In the genomic region with DNA sequence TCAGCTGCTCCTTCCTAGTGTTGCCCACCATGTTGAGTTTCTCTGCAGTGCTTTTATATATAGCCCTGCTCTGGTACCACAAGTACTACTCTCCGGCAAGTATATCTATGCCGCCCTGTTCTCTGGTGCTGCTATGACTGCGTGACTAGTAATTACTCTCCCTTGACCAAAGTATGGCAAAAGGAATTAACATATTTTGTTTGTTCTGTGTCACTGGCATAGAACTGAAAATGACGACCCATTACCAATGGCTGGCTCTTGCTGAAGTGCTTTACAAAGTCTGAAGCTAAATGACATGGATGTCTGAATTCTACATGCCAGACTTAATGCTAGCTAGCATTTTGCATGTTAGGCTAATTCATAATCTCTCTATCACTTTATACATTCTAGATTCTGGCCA, we compare ENCODE assay signal across 30 mouse cellular contexts. TPM values are rescaled to one million over a fixed set of nuclear protein-coding genes. Genes with fewer than 3 reads are reported as not detected.
A peak's percentile ranks its signal among the peaks of the same experiment; 100 is the strongest.
DNase-seq lines count a peak whose midpoint lies in the region; ATAC-seq and TF ChIP-seq lines count a peak whose summit lies in the region.
"Had no signal": no experiment of that assay in that cellular context is flagged by ENCODE, and none has a peak within 500 bp of the region (broad histone marks: within the 10 kb centered on the region; RNA-seq: fewer than 3 reads in every experiment).

No protein-coding gene starts in this region.

- WGBS in heart, embryonic 10.5 days, result 73% methylated on average over 4 of the region's 4 CpGs
- 81% methylated on average over 4 of the region's 4 CpGs for WGBS in liver, embryonic 11.5 days
- WGBS in intestine, embryonic 16.5 days, result 91% methylated on average over 4 of the region's 4 CpGs

- in situ Hi-C loops in ES-E14 (cut with MboI; ENCODE audit: low sequenced_read_pairs in 2 of 2, unreplicated experiment in 2 of 2), result no loop called here

- H3K4me2 ChIP-seq in liver, embryonic 11.5 days, result peak overlapping the region; percentile 87
- H3K4me2 ChIP-seq in intestine, embryonic 16.5 days (ENCODE audit: low read depth, low read length), result no peak overlapping the region
- H3K4me2 ChIP-seq: embryonic facial prominence, embryonic 13.5 days; forebrain, embryonic 13.5 days had no signal

- H3K36me3 ChIP-seq in heart, embryonic 10.5 days, result peaks cover 36% of the 10 kb centered on the region
- peaks cover 13% of the 10 kb centered on the region for H3K36me3 ChIP-seq in liver, embryonic 11.5 days (ENCODE audit: control insufficient read depth, insufficient read depth, low read length)
- H3K36me3 ChIP-seq in ES-E14 (ENCODE audit: control insufficient read depth, insufficient read depth, low read length, poor library complexity, severe bottlenecking), result peaks cover 5% of the 10 kb centered on the region; the same call in 1 of the 2 replicates
- peaks cover 4% of the 10 kb centered on the region; the same call in 1 of the 2 replicates for H3K36me3 ChIP-seq in intestine, embryonic 16.5 days (ENCODE audit: control insufficient read depth, insufficient read depth, low read length)

- H3K4me1 ChIP-seq in heart, embryonic 10.5 days, result peaks cover 13% of the 10 kb centered on the region; the same call in 1 of the 2 replicates
- H3K4me1 ChIP-seq in liver, embryonic 11.5 days (replicated peaks; ENCODE audit: control insufficient read depth, insufficient read depth, low read length), result no peaks in the 10 kb centered on the region; the same call in 1 of the 2 replicates
- H3K4me1 ChIP-seq in ES-E14 (ENCODE audit: control insufficient read depth in 2 of 2, insufficient read depth in 2 of 2, low read length in 2 of 2, poor library complexity in 1 of 2), result no peaks in the 10 kb centered on the region
- 0 out of 2 replicates have a peak, but pooled peaks cover 2% of the 10 kb centered on the region for H3K4me1 ChIP-seq in intestine, embryonic 16.5 days (ENCODE audit: control insufficient read depth, insufficient read depth, low read length)
- H3K4me1 ChIP-seq: neural tube, embryonic 12.5 days had no signal

- no peak for ATAC-seq in liver, embryonic 11.5 days (replicated peaks; ENCODE audit: low FRiP score)
- ATAC-seq in intestine, embryonic 16.5 days, result no peak
- ATAC-seq: CD4-positive, CD25-positive, alpha-beta regulatory T cell, adult 4 months; forebrain, embryonic 13.5 days had no signal

- DNase-seq in heart, embryonic 10.5 days (ENCODE audit: low spot score), result no peak
- DNase-seq in heart, adult 18-20 months, result no peak
- no peak for DNase-seq in liver, embryonic 11.5 days (ENCODE audit: low spot score)
- DNase-seq in liver (no peak), ES-E14 (ENCODE audit: low read depth, low spot score) (no peak)
- no peak for DNase-seq in frontal cortex, postnatal 36 days (ENCODE audit: low spot score in 2 of 2)
- DNase-seq in right cerebral cortex, postnatal 4 days, result no peak
- DNase-seq: adrenal gland, postnatal 10 days; cerebellum, adult 2 months; cerebellum, postnatal 36 days; embryo, embryonic 11 days; kidney, adult 9 months; kidney, postnatal 14 days; lung, adult 2 months; lung, postnatal 14 days; midbrain, embryonic 14.5 days had no signal

- no peak overlapping the region for H3K9ac ChIP-seq in liver, embryonic 11.5 days (ENCODE audit: low read depth, low read length)
- no peak overlapping the region for H3K9ac ChIP-seq in ES-E14 (ENCODE audit: insufficient read depth, low read depth, low read length, poor library complexity, severe bottlenecking)
- no peak overlapping the region for H3K9ac ChIP-seq in intestine, embryonic 16.5 days (ENCODE audit: low read depth, low read length)
- H3K9ac ChIP-seq: embryonic facial prominence, embryonic 13.5 days; forebrain, embryonic 13.5 days; hindbrain, embryonic 13.5 days; neural tube, embryonic 12.5 days had no signal

- no peaks in the 10 kb centered on the region for H3K27me3 ChIP-seq in heart, embryonic 10.5 days (ENCODE audit: insufficient read depth, poor library complexity, severe bottlenecking)
- no peaks in the 10 kb centered on the region for H3K27me3 ChIP-seq in liver, embryonic 11.5 days (replicated peaks; ENCODE audit: control insufficient read depth, insufficient read depth, low read length)
- no peaks in the 10 kb centered on the region for H3K27me3 ChIP-seq in intestine, embryonic 16.5 days (replicated peaks; ENCODE audit: control insufficient read depth, insufficient read depth, low read length)
- H3K27me3 ChIP-seq: embryonic facial prominence, embryonic 13.5 days; forebrain, embryonic 13.5 days had no signal

- no peaks in the 10 kb centered on the region for H3K9me3 ChIP-seq in heart, embryonic 10.5 days
- no peaks in the 10 kb centered on the region for H3K9me3 ChIP-seq in liver, embryonic 11.5 days (ENCODE audit: control insufficient read depth, low read length)
- no peaks in the 10 kb centered on the region for H3K9me3 ChIP-seq in ES-E14 (ENCODE audit: control insufficient read depth, insufficient read depth, low read depth, low read length)
- no peaks in the 10 kb centered on the region for H3K9me3 ChIP-seq in intestine, embryonic 16.5 days (ENCODE audit: control insufficient read depth, low read length)
- H3K9me3 ChIP-seq: embryonic facial prominence, embryonic 13.5 days; forebrain, embryonic 13.5 days; hindbrain, embryonic 13.5 days; limb, embryonic 10.5 days; neural tube, embryonic 12.5 days had no signal

- H3K27ac ChIP-seq in heart, embryonic 10.5 days, result peak overlapping the region; percentile 89
- no peak overlapping the region for H3K27ac ChIP-seq in liver, embryonic 11.5 days (ENCODE audit: low read depth, low read length)
- no peak overlapping the region for H3K27ac ChIP-seq in ES-E14 (ENCODE audit: insufficient read depth, low read depth, low read length, poor library complexity, severe bottlenecking)
- H3K27ac ChIP-seq in intestine, embryonic 16.5 days (ENCODE audit: low read length), result no peak overlapping the region
- H3K27ac ChIP-seq: embryonic facial prominence, embryonic 13.5 days; forebrain, embryonic 13.5 days; hindbrain, embryonic 13.5 days; limb, embryonic 10.5 days; neural tube, embryonic 12.5 days had no signal

- H3K4me3 ChIP-seq in heart, embryonic 10.5 days, result peak overlapping the region; percentile 61
- H3K4me3 ChIP-seq in liver, embryonic 11.5 days (ENCODE audit: low read depth, low read length), result no peak overlapping the region; the same call in 1 of the 2 replicates
- H3K4me3 ChIP-seq in ES-E14 (ENCODE audit: insufficient read depth in 1 of 2, low read depth in 1 of 2, low read length in 2 of 2, poor library complexity in 1 of 2, severe bottlenecking in 1 of 2), result peak overlapping the region; percentile 15 to 63; a peak in 2 of 4 replicates
- H3K4me3 ChIP-seq in intestine, embryonic 16.5 days (ENCODE audit: low read length), result peak overlapping the region; percentile 29
- H3K4me3 ChIP-seq: embryonic facial prominence, embryonic 13.5 days; erythroblast, embryonic 14.5 days; forebrain, embryonic 13.5 days; hindbrain, embryonic 13.5 days; limb, embryonic 10.5 days; neural tube, embryonic 12.5 days had no signal

TF ChIP-seq in ES-E14, 5 proteins besides CTCF, POLR2A, EP300 and RAD21:
- TF ChIP-seq ZC3H11A (IDR thresholded peaks at IDR 0.05; ENCODE audit: borderline replicate concordance, low read depth, low read length) (no peak), ZNF384 (IDR thresholded peaks at IDR 0.05; ENCODE audit: low read depth, low read length) (no peak), HCFC1 (IDR thresholded peaks at IDR 0.05; ENCODE audit: borderline replicate concordance, insufficient read depth, low read length) (no peak), CHD2 (IDR thresholded peaks at IDR 0.05; ENCODE audit: low read depth, low read length) (no peak), MAFK (IDR thresholded peaks at IDR 0.05; ENCODE audit: insufficient read depth, low read depth, low read length) (no peak)

RNA-seq across cellular contexts. Expression of a gene that starts 11.0 kb away (rescaled TPM):
- polyA plus RNA-seq in heart, embryonic 10.5 days (2016; fragmentation: Nextera tagmentation; extraction: Ambion mirVana), result 13.8 and 15.8 TPM in 2 replicates
- 1 to 10 TPM; 6.0 to 6.5 TPM for total RNA-seq in heart, adult 18-20 months (2021)
- polyA plus RNA-seq in liver, embryonic 11.5 days (2014; fragmentation: Nextera tagmentation; extraction: Ambion mirVana), result 6.6 and 9.7 TPM in 2 replicates
- total RNA-seq in ES-E14 (2012; rRNA removed), result 1.7 and 2.9 TPM in 2 replicates
- 8.1 and 11.4 TPM in 2 replicates for polyA plus RNA-seq in intestine, embryonic 16.5 days (2015; fragmentation: Nextera tagmentation; extraction: Ambion mirVana)
- total RNA-seq: liver, adult 2 months; MEL had no signal
- polyA plus RNA-seq: cerebellum, adult 2 months; erythroblast, embryonic 14.5 days; frontal cortex, adult 2 months; gonadal fat pad, adult 2 months; liver, adult 2 months; lung, adult 2 months had no signal

RNA-seq across cellular contexts. Expression of a gene that starts 15.9 kb away (rescaled TPM):
- polyA plus RNA-seq in heart, embryonic 10.5 days (2016; fragmentation: Nextera tagmentation; extraction: Ambion mirVana), result 20.8 and 24.1 TPM in 2 replicates
- total RNA-seq in heart, adult 18-20 months (2021), result 10 to 100 TPM; 11.0 to 11.8 TPM
- polyA plus RNA-seq in liver, embryonic 11.5 days (2014; fragmentation: Nextera tagmentation; extraction: Ambion mirVana), result 13.6 and 15.1 TPM in 2 replicates
- total RNA-seq in ES-E14 (2012; rRNA removed), result 12.3 and 14.0 TPM in 2 replicates
- 14.6 and 14.7 TPM in 2 replicates for polyA plus RNA-seq in intestine, embryonic 16.5 days (2015; fragmentation: Nextera tagmentation; extraction: Ambion mirVana)

RNA-seq across cellular contexts. Expression of a gene that starts 47.2 kb away (rescaled TPM):
- 138 and 194 TPM in 2 replicates for polyA plus RNA-seq in heart, embryonic 10.5 days (2016; fragmentation: Nextera tagmentation; extraction: Ambion mirVana)
- total RNA-seq in heart, adult 18-20 months (2021), result 10 to 100 TPM; 39.5 to 43.2 TPM
- 46.5 and 54.6 TPM in 2 replicates for polyA plus RNA-seq in liver, embryonic 11.5 days (2014; fragmentation: Nextera tagmentation; extraction: Ambion mirVana)
- total RNA-seq in ES-E14 (2012; rRNA removed), result 40.2 and 57.6 TPM in 2 replicates
- 37.5 and 43.5 TPM in 2 replicates for polyA plus RNA-seq in intestine, embryonic 16.5 days (2015; fragmentation: Nextera tagmentation; extraction: Ambion mirVana)

RNA-seq across cellular contexts. Expression of a gene that starts 49.0 kb away (rescaled TPM):
- polyA plus RNA-seq in heart, embryonic 10.5 days (2016; fragmentation: Nextera tagmentation; extraction: Ambion mirVana), result 0.32 and 0.33 TPM in 2 replicates
- total RNA-seq in heart, adult 18-20 months (2021), result not detected
- 0.27 and 0.53 TPM in 2 replicates for polyA plus RNA-seq in liver, embryonic 11.5 days (2014; fragmentation: Nextera tagmentation; extraction: Ambion mirVana)
- 0.05 and 0.22 TPM in 2 replicates for total RNA-seq in ES-E14 (2012; rRNA removed)
- 0.82 and 1.1 TPM in 2 replicates for polyA plus RNA-seq in intestine, embryonic 16.5 days (2015; fragmentation: Nextera tagmentation; extraction: Ambion mirVana)
- total RNA-seq: gastrocnemius, adult 8-10 months; liver, adult 2 months; megakaryocyte progenitor cell, adult 5-6 weeks; MEL had no signal
- polyA plus RNA-seq: CD4-positive, CD25-positive, alpha-beta regulatory T cell, adult 4 months; erythroblast, embryonic 14.5 days; liver, adult 2 months; lung, adult 2 months had no signal
